21 mouse cellular contexts compared by ENCODE assay signal in genomic region chr9:11277810-11278209, GRCm38 (mm10).
DNase-seq lines count a peak whose midpoint lies in the region; ATAC-seq and TF ChIP-seq lines count a peak whose summit lies in the region.
"Had no signal": no experiment of that assay in that cellular context is flagged by ENCODE, and none has a peak within 500 bp of the region (broad histone marks: within the 10 kb centered on the region; RNA-seq: fewer than 3 reads in every experiment).

No protein-coding gene starts in this region.

- peak; percentile 28; the same call in 1 of the 2 replicates for TF ChIP-seq POLR2A in bone marrow, adult 2 months (IDR thresholded peaks at IDR 0.05; ENCODE audit: borderline replicate concordance, control insufficient read depth, low read depth, low read length)

- WGBS in liver, embryonic 13.5 days (ENCODE audit: insufficient replicate concordance), result 83% methylated on average over 22 of the region's 22 CpGs
- 83% methylated on average over 22 of the region's 22 CpGs for WGBS in liver, embryonic 11.5 days
- WGBS in bone marrow, adult 2 months, result 88% methylated on average over 22 of the region's 22 CpGs

- no peaks in the 10 kb centered on the region for H3K36me3 ChIP-seq in liver, embryonic 13.5 days
- H3K36me3 ChIP-seq in liver, embryonic 11.5 days (ENCODE audit: control insufficient read depth, insufficient read depth, low read length), result no peaks in the 10 kb centered on the region
- H3K36me3 ChIP-seq: embryonic facial prominence, embryonic 12.5 days; forebrain, embryonic 15.5 days; heart, embryonic 12.5 days; hindbrain, embryonic 10.5 days had no signal

- H3K4me3 ChIP-seq in liver, embryonic 13.5 days (replicated peaks), result no peak overlapping the region
- H3K4me3 ChIP-seq in liver, embryonic 11.5 days (ENCODE audit: low read depth, low read length), result no peak overlapping the region
- H3K4me3 ChIP-seq in bone marrow, adult 2 months (replicated peaks; ENCODE audit: control insufficient read depth, low read depth, low read length), result no peak overlapping the region
- H3K4me3 ChIP-seq: embryonic facial prominence, embryonic 12.5 days; forebrain, embryonic 15.5 days; heart, adult 2 months; heart, embryonic 12.5 days; hindbrain, embryonic 10.5 days had no signal

- H3K4me2 ChIP-seq in liver, embryonic 13.5 days, result no peak overlapping the region
- no peak overlapping the region for H3K4me2 ChIP-seq in liver, embryonic 11.5 days
- H3K4me2 ChIP-seq: embryonic facial prominence, embryonic 12.5 days; forebrain, embryonic 15.5 days; heart, embryonic 12.5 days; hindbrain, embryonic 14.5 days had no signal

- no peaks in the 10 kb centered on the region for H3K27me3 ChIP-seq in liver, embryonic 13.5 days
- no peaks in the 10 kb centered on the region for H3K27me3 ChIP-seq in liver, embryonic 11.5 days (replicated peaks; ENCODE audit: control insufficient read depth, insufficient read depth, low read length)
- H3K27me3 ChIP-seq: CH12.LX; embryonic facial prominence, embryonic 12.5 days; forebrain, embryonic 15.5 days; heart, embryonic 12.5 days; Patski had no signal

- no peak overlapping the region for H3K27ac ChIP-seq in liver, embryonic 13.5 days
- H3K27ac ChIP-seq in liver, embryonic 11.5 days (ENCODE audit: low read depth, low read length), result no peak overlapping the region
- no peak overlapping the region for H3K27ac ChIP-seq in bone marrow, adult 2 months (ENCODE audit: control insufficient read depth, insufficient read depth, low read depth, low read length, poor library complexity)
- H3K27ac ChIP-seq: embryonic facial prominence, embryonic 12.5 days; forebrain, embryonic 15.5 days; heart, adult 2 months; hindbrain, embryonic 10.5 days; hindbrain, embryonic 14.5 days had no signal

- peak; percentile 2 for DNase-seq in liver, embryonic 13.5 days
- DNase-seq in liver, embryonic 11.5 days (ENCODE audit: low spot score), result no peak
- peak; percentile 24 for DNase-seq in ES-CJ7 (ENCODE audit: low read depth, low spot score)
- DNase-seq in urinary bladder, postnatal 10 days (ENCODE audit: low spot score), result no peak
- DNase-seq in layer of hippocampus, postnatal 14 days (ENCODE audit: low spot score in 2 of 2), result no peak
- DNase-seq: adrenal gland, adult 8-10 months; adrenal gland, postnatal 36 days; cerebellum, adult 11 months; cerebellum, adult 8-10 months; cerebellum, postnatal 14 days; gastrocnemius, postnatal 36 days; heart, adult 2 months had no signal

- no peaks in the 10 kb centered on the region for H3K9me3 ChIP-seq in liver, embryonic 13.5 days (replicated peaks)
- 0 out of 2 replicates have a peak, but pooled peaks cover 2% of the 10 kb centered on the region for H3K9me3 ChIP-seq in liver, embryonic 11.5 days (ENCODE audit: control insufficient read depth, low read length)
- H3K9me3 ChIP-seq: embryonic facial prominence, embryonic 12.5 days; forebrain, embryonic 15.5 days had no signal

- no peak overlapping the region for H3K9ac ChIP-seq in liver, embryonic 13.5 days
- H3K9ac ChIP-seq in liver, embryonic 11.5 days (ENCODE audit: low read depth, low read length), result no peak overlapping the region
- H3K9ac ChIP-seq: embryonic facial prominence, embryonic 12.5 days; forebrain, embryonic 15.5 days; heart, embryonic 12.5 days; hindbrain, embryonic 14.5 days had no signal

- no peaks in the 10 kb centered on the region for H3K4me1 ChIP-seq in liver, embryonic 13.5 days (replicated peaks)
- no peaks in the 10 kb centered on the region for H3K4me1 ChIP-seq in liver, embryonic 11.5 days (replicated peaks; ENCODE audit: control insufficient read depth, insufficient read depth, low read length)
- no peaks in the 10 kb centered on the region for H3K4me1 ChIP-seq in bone marrow, adult 2 months (ENCODE audit: control insufficient read depth, insufficient read depth, low read length)
- H3K4me1 ChIP-seq: embryonic facial prominence, embryonic 12.5 days; heart, embryonic 12.5 days; hindbrain, embryonic 10.5 days had no signal

- no peak for TF ChIP-seq CTCF in bone marrow, adult 2 months (IDR thresholded peaks at IDR 0.05; ENCODE audit: control insufficient read depth, insufficient read depth, low read length)

- ATAC-seq in liver, embryonic 13.5 days (ENCODE audit: low read depth), result no peak
- no peak for ATAC-seq in liver, embryonic 11.5 days (replicated peaks; ENCODE audit: low FRiP score)
- ATAC-seq in granulocyte monocyte progenitor cell, adult 5-6 weeks (replicated peaks; ENCODE audit: poor library complexity, severe bottlenecking), result no peak
- ATAC-seq: forebrain, embryonic 15.5 days; Patski had no signal

Comparison
In these comparisons a context has a peak if more than half of its experiments do, and no peak if none do; other contexts are left out.
1. DNase-seq: peak in liver, embryonic 13.5 days (single experiment) and ES-CJ7 (single experiment); none in liver, embryonic 11.5 days (single experiment), urinary bladder, postnatal 10 days (single experiment) and layer of hippocampus, postnatal 14 days (0 of 2).